Mouse (Mus musculus): ENCODE data around the gene Cadm1.

Gene Cadm1

GRCm38 (mm10) chr9:47803531-47804105 lies 273.6 kb downstream of the Cadm1 start:
- no peak for DNase-seq (ENCODE audit: low spot score)

DNA sequence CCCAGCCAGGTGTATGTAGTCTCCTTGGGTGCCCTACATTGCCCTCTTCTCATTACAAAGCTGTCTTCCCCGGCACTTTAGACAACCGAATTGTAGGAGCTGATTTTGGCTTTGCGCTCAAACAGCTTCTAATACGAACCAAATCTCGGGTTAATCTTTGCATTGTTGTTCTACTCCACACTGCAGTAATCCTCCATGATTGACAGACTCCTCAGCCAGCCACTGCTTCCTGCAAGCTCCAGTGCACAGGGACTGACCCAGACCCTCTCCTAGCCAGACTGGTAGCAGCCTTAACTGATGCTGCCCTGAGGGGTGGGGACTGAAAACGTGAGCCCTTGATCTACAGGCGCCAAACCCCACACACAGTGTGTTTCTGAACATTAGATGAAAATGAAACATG lies 275.7 kb downstream of the Cadm1 start:
- no peak for DNase-seq (ENCODE audit: low spot score)

DNA sequence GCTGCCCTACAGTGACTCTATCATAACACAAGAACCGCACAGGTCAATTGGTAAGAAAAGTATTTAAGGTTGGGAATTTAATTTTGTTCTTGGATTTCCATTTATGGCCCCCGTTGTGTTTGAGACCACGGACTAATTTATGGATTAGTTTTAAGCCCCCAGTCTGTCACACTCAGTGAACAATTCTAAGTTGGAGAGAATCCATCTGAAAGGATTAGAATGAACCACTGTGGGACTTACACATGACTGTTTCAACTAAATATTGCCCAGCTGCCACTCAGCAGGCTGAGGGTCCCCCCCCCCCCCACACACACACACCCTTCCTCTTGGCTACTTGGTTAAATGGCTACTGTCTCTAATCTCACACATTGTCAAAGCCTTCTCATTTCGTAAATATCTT lies 295.7 kb downstream of the Cadm1 start:
- DNase-seq (ENCODE audit: low spot score), result no peak

DNA sequence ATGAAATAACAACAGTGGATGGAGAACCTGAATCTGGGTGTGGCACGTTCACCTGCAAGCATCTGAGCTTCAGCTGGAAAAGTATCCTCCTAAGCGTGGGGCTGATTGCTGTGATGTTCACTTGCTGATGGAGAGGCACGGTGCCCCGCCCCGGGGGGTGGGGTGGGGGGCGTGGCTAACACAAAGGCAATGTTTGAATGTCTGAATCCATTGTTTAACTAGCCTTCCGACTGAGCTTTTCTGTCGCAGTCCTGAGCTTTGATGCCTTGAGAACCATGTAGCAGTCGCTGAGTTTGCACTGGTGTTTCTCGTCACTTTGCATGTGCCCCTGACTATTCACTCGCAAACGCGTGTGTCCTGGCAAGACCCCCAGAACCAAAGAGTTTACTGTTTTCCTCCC lies 298.8 kb downstream of the Cadm1 start:
- no peak for DNase-seq (ENCODE audit: low spot score)

DNA sequence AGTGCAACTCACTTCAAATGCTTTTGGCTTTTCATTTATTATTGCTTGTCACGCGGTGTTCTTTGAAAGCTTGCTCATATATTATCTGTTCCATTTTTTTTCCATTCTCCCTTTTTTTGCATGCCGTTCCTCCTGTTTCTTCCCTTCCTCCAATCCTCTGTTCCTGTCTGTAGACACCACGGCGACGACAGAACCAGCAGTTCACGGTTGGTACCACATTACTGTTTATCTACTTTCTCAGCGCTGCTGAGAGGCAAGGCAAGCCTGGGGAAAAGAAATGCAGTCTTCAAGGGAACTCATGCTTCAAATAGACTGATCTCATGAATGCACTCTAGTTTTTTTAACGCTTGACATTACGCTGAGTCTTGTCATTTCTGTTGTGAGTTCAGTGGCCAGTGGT lies 299.2 kb downstream of the Cadm1 start:
- DNase-seq (ENCODE audit: low spot score), result no peak

DNA sequence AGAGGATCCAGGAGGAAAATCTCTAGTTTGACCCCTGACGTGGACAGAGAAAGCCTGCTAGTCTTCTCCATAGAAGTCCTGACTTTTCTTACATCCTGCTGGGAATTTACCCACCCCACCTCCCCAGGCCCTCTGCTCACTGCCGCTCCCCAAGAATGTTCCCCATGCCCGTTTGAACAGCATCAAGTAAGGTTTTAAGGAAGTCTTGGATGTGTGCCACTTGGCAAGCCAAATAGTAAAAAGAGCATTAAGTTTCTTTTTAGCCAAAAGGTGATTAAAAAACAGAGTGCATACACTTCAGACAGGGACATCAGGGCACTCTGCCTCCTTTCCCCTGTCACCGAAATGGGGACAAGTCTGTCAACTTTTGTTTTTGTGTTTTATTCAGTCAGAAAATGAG lies 299.9 kb downstream of the Cadm1 start:
- DNase-seq (ENCODE audit: low spot score), result no peak

- DNase-seq (ENCODE audit: low spot score), result no peak
Observed at GRCm38 (mm10) chr9:47831412-47831811, 301.4 kb downstream of the Cadm1 start.

GRCm38 (mm10) chr9:47838170-47838569 lies 308.2 kb downstream of the Cadm1 start:
- no peak for DNase-seq (ENCODE audit: low spot score)

- no peak for DNase-seq (ENCODE audit: low spot score)
Observed at GRCm38 (mm10) chr9:47838890-47839691, 309.1 kb downstream of the Cadm1 start.

GRCm38 (mm10) chr9:47839692-47840025 lies 309.7 kb downstream of the Cadm1 start:
- no peak for DNase-seq (ENCODE audit: low spot score)

- no peak for DNase-seq (ENCODE audit: low spot score)
Observed at GRCm38 (mm10) chr9:47843328-47843727, 313.4 kb downstream of the Cadm1 start.

GRCm38 (mm10) chr9:47846275-47846674 lies 316.3 kb downstream of the Cadm1 start:
- no peak for DNase-seq (ENCODE audit: low spot score)

- no peak for DNase-seq (ENCODE audit: low spot score)
Observed at GRCm38 (mm10) chr9:47846926-47847325, 317.0 kb downstream of the Cadm1 start.

- no peak for DNase-seq (ENCODE audit: low spot score)
Observed at GRCm38 (mm10) chr9:47847797-47848196, 317.8 kb downstream of the Cadm1 start.

GRCm38 (mm10) chr9:47848745-47849144 lies 318.8 kb downstream of the Cadm1 start:
- DNase-seq (ENCODE audit: low spot score), result no peak

DNA sequence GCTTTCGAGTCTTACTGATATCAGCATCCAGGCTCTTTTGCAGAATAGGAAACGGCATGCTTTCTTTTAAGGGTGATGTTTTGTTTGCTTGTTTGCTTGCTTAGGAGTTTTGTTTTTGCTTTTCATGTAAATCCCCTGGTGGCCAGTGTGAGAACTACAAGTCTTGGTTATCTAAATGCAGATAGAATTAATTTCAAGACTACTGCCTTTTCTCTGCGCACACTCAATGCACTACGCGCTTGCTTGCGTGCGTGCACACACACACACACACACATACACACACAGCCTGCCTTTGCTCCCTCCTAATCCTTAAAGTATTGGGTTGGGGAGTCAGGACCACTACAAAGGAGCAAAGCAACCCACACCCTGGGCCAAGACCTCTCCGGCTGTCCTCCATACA lies 326.3 kb downstream of the Cadm1 start:
- DNase-seq (ENCODE audit: low spot score), result no peak

DNA sequence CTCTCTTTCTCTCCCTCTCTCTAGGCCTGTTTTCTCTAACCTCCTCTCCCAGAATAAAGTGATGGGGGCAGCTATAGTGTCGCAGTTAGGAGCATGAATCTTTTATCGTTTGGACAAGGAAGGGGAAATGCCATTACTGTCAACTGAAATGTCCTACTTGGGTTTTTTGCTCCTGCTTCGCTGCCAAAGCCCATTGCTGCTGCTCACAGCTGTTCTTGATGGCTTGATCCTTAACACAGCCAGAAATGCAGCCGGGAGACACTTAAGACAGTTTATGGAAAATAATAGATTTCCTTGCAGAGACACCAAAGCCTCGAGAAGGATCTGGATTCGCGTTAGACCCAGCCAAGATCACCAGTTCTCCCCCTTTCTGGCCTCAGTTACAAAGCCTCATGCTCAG lies 327.3 kb downstream of the Cadm1 start:
- no peak for DNase-seq (ENCODE audit: low spot score)

DNA sequence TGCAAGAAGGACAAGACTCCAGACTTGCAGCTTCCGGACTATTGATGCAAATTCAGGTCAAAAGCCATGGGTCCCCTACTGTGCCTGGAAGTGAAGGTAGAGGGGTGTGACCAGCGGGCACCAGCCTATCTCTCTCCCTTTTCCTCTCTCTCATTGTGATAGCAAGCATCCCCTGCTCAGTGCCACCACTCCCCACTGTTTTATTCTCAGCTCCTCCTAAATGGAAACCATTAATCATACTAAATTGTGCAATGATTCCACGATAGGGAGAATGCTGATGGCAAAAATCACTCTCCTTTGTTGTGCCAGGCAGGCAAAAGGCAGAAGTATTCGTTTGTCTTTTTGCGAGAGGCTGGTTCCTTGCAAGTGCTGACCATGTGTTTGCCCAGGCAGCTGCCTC lies 328.2 kb downstream of the Cadm1 start:
- DNase-seq (ENCODE audit: low spot score), result no peak

DNA sequence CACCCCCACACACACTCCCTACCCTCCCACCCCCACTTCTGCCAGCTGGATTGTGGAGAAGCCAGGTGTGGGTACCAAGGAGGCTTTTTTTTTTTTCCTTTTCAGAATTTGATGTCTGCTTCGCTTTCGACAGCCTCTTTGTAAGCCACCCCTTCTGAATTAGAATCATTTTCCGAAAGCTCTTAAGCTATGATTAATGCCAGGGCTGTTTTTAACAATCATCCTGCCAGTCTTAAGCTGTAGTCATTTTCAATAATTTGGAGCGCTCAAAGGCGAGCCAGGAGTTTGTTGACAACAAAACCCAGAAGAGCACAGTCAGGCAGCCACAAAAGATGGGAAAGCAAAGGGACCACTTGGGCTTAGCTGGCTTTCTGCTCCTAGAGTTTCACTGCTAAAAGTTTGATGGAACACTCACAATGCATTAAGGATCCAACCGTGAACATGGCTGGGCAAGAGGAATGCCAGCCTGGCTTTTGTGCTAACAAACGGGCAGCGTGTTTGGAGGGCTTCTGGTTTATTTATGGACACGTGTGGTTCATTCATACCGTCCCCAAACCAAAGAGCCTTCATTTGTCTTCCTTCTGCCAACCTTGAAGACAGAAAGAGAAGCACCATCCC lies 328.9 kb downstream of the Cadm1 start:
- DNase-seq (ENCODE audit: low spot score), result no peak

GRCm38 (mm10) chr9:47860994-47861393 lies 331.0 kb downstream of the Cadm1 start:
- no peak for DNase-seq (ENCODE audit: low spot score)

GRCm38 (mm10) chr9:47861783-47862182 lies 331.8 kb downstream of the Cadm1 start:
- DNase-seq (ENCODE audit: low spot score), result no peak

DNA sequence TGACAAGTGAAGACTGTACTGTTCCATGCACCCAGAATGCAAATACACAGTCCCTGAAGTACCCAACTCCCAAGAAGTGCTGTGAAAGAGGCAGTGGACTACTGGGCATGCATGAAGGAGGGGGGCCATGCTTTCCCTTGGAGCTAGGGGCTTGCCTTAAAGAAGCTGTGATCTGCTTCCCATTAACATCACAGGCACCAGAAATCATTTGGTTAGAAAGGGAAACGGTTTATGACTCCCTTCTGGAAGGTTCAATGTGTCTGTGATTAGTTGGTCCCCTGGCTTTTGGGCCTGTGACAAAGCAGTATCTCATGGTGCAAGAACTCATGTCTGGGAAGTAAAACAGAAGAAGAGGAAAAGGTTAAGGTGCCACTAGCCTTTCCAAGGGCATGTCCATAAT lies 336.0 kb downstream of the Cadm1 start:
- DNase-seq (ENCODE audit: low spot score), result no peak

- no peak for DNase-seq (ENCODE audit: low spot score)
Observed at GRCm38 (mm10) chr9:47867474-47867873, 337.5 kb downstream of the Cadm1 start.

GRCm38 (mm10) chr9:47869661-47870060 lies 339.7 kb downstream of the Cadm1 start:
- DNase-seq (ENCODE audit: low spot score), result no peak

Measured in layer of hippocampus, adult 9-10 months (tissue).